Comparison of ENCODE assay signal across 8 mouse cellular contexts in genomic region chr6:50262310-50262709, GRCm38 (mm10). TPM values are rescaled to one million over a fixed set of nuclear protein-coding genes. Genes with fewer than 3 reads are reported as not detected.
DNase-seq lines count a peak whose midpoint lies in the region; ATAC-seq and TF ChIP-seq lines count a peak whose summit lies in the region.

No protein-coding gene starts in this region.

- 24% methylated on average over 7 of the region's 7 CpGs for WGBS in heart, embryonic 10.5 days
- 24% methylated on average over 7 of the region's 7 CpGs for WGBS in forebrain, postnatal 0 days

- peak overlapping the region; percentile 85 for H3K27ac ChIP-seq in heart, embryonic 10.5 days
- peak overlapping the region; percentile 86; the same call in 1 of the 2 replicates for H3K27ac ChIP-seq in forebrain, postnatal 0 days (ENCODE audit: low read depth, low read length)

- peaks cover 15% of the 10 kb centered on the region for H3K4me1 ChIP-seq in heart, embryonic 10.5 days
- peaks cover 15% of the 10 kb centered on the region; the same call in 1 of the 2 replicates for H3K4me1 ChIP-seq in forebrain, postnatal 0 days (ENCODE audit: insufficient read depth)

- TF ChIP-seq CTCF in forebrain, postnatal 0 days (IDR thresholded peaks at IDR 0.05; ENCODE audit: low read depth): no peak

- no peaks in the 10 kb centered on the region; the same call in 1 of the 2 replicates for H3K27me3 ChIP-seq in heart, embryonic 10.5 days (ENCODE audit: insufficient read depth, poor library complexity, severe bottlenecking)
- no peaks in the 10 kb centered on the region for H3K27me3 ChIP-seq in forebrain, postnatal 0 days (ENCODE audit: insufficient read depth, low read length)

- peak overlapping the region; percentile 66 for H3K4me3 ChIP-seq in heart, embryonic 10.5 days
- H3K4me3 ChIP-seq in forebrain, postnatal 0 days (ENCODE audit: low read depth, low read length): peak overlapping the region; percentile 56

- peak overlapping the region; percentile 84 for H3K9ac ChIP-seq in forebrain, postnatal 0 days

- ATAC-seq in forebrain, postnatal 0 days: peak; percentile 1; the same call in 1 of the 2 replicates
- peak; percentile 34; the same call in 1 of the 2 replicates for ATAC-seq in megakaryocyte progenitor cell, adult 5-6 weeks (replicated peaks; ENCODE audit: poor library complexity)

- H3K36me3 ChIP-seq in heart, embryonic 10.5 days: no peaks in the 10 kb centered on the region
- H3K36me3 ChIP-seq in forebrain, postnatal 0 days (ENCODE audit: insufficient read depth): no peaks in the 10 kb centered on the region

- intact Hi-C loops in heart, postnatal 10 days (cut with DNase I): no loop called here

- DNase-seq in heart, embryonic 10.5 days (ENCODE audit: low spot score): no peak
- no peak for DNase-seq in heart, postnatal 10 days
- peak; percentile 29 for DNase-seq in MN1 (ENCODE audit: low spot score)
- DNase-seq in forebrain, postnatal 0 days: no peak
- DNase-seq in urinary bladder, adult 2 months (ENCODE audit: low spot score): no peak
- no peak for DNase-seq in frontal cortex, adult 2 months (ENCODE audit: extremely low spot score in 1 of 2, low spot score in 1 of 2)
- DNase-seq in right cerebral cortex, postnatal 14 days: no peak

- no peaks in the 10 kb centered on the region for H3K9me3 ChIP-seq in heart, embryonic 10.5 days
- H3K9me3 ChIP-seq in forebrain, postnatal 0 days (ENCODE audit: low read length): no peaks in the 10 kb centered on the region

- peak overlapping the region; percentile 68 for H3K4me2 ChIP-seq in forebrain, postnatal 0 days (ENCODE audit: low read depth)

RNA-seq across cellular contexts. Expression of gene Gsdme, which starts 1.4 kb away (rescaled TPM):
- polyA plus RNA-seq in heart, embryonic 10.5 days (2016; fragmentation: Nextera tagmentation; extraction: Ambion mirVana): 29.4 and 36.6 TPM in 2 replicates
- under 1 TPM; 0.41 to 0.62 TPM for total RNA-seq in heart, postnatal 10 days (2021)
- total RNA-seq in forebrain, postnatal 0 days (2014; rRNA removed): 21.0 and 23.1 TPM in 2 replicates
- 69.4 and 89.9 TPM in 2 replicates for polyA plus RNA-seq in forebrain, postnatal 0 days (2015; fragmentation: Nextera tagmentation; extraction: Ambion mirVana)
- 6.0 and 8.0 TPM in 2 replicates for total RNA-seq in megakaryocyte progenitor cell, adult 5-6 weeks (2015)
- total RNA-seq in megakaryocyte progenitor cell, adult 5-6 weeks (2017): 8.7 and 10.2 TPM in 2 replicates
- polyA plus RNA-seq in urinary bladder, adult 2 months (2012; rRNA removed): 4.1 and 5.2 TPM in 2 replicates
- 11.1 and 11.6 TPM in 2 replicates for polyA plus RNA-seq in frontal cortex, adult 2 months (2012; rRNA removed)
